Mouse (Mus musculus) liver, embryonic 16.5 days (tissue): ENCODE data around the gene Rprd1b. TPM values are rescaled to one million over a fixed set of nuclear protein-coding genes. Genes with fewer than 3 reads are reported as not detected.
"Not testable (repeated sequence)": the region's sequence is repeated elsewhere in the genome, so short reads cannot be mapped to it uniquely, and the experiment has no call there.

Experiments
- ATAC-seq: fragments of 200-750 bp; cut with Nextera tagmentation; 2 replicates; pipeline ENCODE4 v1.8.0; 2017; ENCODE audit warnings: low read depth, mild to moderate bottlenecking, moderate number of reproducible peaks, moderate library complexity
- H3K27ac ChIP-seq: fragments of 300-500 bp; sonication (generic); 2 replicates; pipeline ENCODE4 v1.5.1; 2014; ENCODE audit warnings: mild to moderate bottlenecking, low read length
- H3K27me3 ChIP-seq: fragments of 300-500 bp; sonication (generic); 2 replicates; pipeline ENCODE4 v1.6.1; 2014; ENCODE audit warnings: low read depth, low read length, mixed read lengths; ENCODE audit not compliant: control insufficient read depth, insufficient read depth
- H3K36me3 ChIP-seq: fragments of 300-500 bp; sonication (generic); 2 replicates; pipeline ENCODE4 v1.6.1; 2014; ENCODE audit warnings: mild to moderate bottlenecking; ENCODE audit not compliant: control insufficient read depth, insufficient read depth
- H3K4me1 ChIP-seq: fragments of 300-500 bp; sonication (generic); 2 replicates; pipeline ENCODE4 v1.6.1; 2014; ENCODE audit warnings: low read depth, low read length, mixed read lengths; ENCODE audit not compliant: control insufficient read depth
- H3K4me2 ChIP-seq: fragments of 300-500 bp; sonication (generic); 2 replicates; pipeline ENCODE4 v1.6.1; 2014; ENCODE audit warnings: low read depth, low read length, mixed read lengths
- H3K4me3 ChIP-seq: fragments of 300-500 bp; sonication (generic); 2 replicates; pipeline ENCODE4 v1.5.1; 2014; ENCODE audit warnings: low read depth, mild to moderate bottlenecking, low read length
- H3K9ac ChIP-seq: fragments of 300-500 bp; sonication (generic); 2 replicates; pipeline ENCODE4 v1.6.1; 2014; ENCODE audit warnings: low read depth, low read length
- H3K9me3 ChIP-seq: fragments of 300-500 bp; sonication (generic); replicated peaks from 2 replicates; pipeline ENCODE4 v1.6.1; 2016; ENCODE audit warnings: low read length; ENCODE audit not compliant: control insufficient read depth
- WGBS: fragments of 180-500 bp; shearing (Covaris S2); extraction: QIAGEN DNeasy Blood & Tissue Kit; methylation state at CpG from one replicate; pipeline ENCODE4 v1.1.7; 2014; ENCODE audit not compliant: insufficient replicate concordance; 5-methylcytosine and 5-hydroxymethylcytosine counted together
- polyA plus RNA-seq: library from polyadenylated mRNA; unstranded; fragments of >200 nt; fragmentation: Nextera tagmentation; extraction: Ambion mirVana; gene quantifications from 2 replicates; pipeline ENCODE4 v1.2.1, GENCODE M21; 2015

The Rprd1b gene
- polyA plus RNA-seq, 1 experiment from 2014 or later, result 25.1 TPM

DNA sequence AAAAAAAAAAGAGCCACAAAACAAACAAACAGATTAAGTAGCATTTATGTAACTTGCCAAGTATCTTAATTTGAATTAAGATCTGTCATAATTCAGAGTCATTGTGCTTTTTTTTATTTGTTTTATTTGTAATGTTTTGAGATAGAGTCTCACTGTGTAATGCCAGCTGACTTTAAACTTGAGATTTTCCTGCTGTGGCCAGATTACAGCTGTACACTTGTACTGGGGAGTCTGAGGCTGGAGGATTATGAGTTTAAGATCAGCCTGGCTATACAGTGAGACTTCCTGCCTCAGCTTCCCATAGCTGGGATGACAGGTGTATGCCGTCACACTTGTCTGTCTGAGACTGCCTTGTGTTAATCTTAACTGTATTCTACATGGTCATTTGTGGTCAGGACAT is 20.4 kb downstream of the Rprd1b start:
- H3K36me3 ChIP-seq, result peaks cover 32% of the 10 kb centered on the region
- WGBS, result 95% methylated on average over 1 of the region's 1 CpGs
- H3K9ac ChIP-seq, result no peak overlapping the region
- no peaks in the 10 kb centered on the region for H3K27me3 ChIP-seq
- no peak for ATAC-seq
- no peak overlapping the region for H3K4me3 ChIP-seq
- no peak overlapping the region for H3K4me2 ChIP-seq
- H3K9me3 ChIP-seq, result no peaks in the 10 kb centered on the region
- no peak overlapping the region for H3K27ac ChIP-seq
- H3K4me1 ChIP-seq, result no peaks in the 10 kb centered on the region

DNA sequence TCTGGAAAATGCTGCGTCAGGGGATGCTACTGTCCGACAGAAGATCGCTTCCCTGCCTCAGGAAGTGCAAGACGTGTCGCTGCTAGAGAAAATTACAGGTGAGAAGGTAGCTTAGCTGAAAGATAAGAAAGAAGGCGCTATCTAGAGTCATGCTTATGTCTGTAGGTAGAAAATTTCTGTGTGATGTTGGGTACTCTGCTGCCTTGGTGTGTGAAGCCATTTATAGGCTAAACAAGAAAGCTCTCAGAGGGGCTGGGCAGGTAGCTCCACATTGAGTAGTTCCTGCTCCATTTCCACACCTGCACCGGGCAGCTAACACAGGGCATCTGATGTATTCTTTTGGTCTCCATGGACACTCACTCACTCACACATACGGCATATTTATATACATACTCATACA is 21.8 kb downstream of the Rprd1b start:
- Histone ChIP-seq H3K4me1 (no peaks in the 10 kb centered on the region), H3K36me3 (peaks cover 25% of the 10 kb centered on the region), H3K9me3 (no peaks in the 10 kb centered on the region), H3K4me2 (no peak overlapping the region), H3K27ac (no peak overlapping the region), H3K27me3 (no peaks in the 10 kb centered on the region), H3K9ac (no peak overlapping the region), H3K4me3 (no peak overlapping the region)
- ATAC-seq, result no peak
- 92% methylated on average over 8 of the region's 8 CpGs for WGBS

DNA sequence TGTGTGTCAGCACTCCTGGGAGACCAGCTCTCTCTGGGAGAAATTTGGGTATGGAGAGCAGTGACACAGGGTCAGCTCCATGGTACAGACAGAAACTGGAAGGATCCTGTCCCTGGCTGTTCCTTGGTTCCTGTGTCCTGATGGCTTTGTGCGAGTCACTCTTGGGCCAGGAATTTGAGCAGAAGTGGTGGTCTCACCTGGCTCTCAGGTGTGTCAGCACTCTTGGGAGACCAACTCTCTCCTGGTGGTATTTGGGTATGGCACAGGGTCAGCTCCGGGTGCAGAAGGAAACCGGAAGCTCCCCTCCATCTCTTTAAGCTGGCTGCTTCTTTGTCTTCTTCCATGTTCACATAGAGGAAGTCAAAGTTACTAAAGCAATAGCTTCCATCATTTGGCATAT is 26.3 kb downstream of the Rprd1b start:
- WGBS, result 80% methylated on average over 3 of the region's 3 CpGs
- no peak for ATAC-seq
- H3K9ac ChIP-seq, result no peak overlapping the region

DNA sequence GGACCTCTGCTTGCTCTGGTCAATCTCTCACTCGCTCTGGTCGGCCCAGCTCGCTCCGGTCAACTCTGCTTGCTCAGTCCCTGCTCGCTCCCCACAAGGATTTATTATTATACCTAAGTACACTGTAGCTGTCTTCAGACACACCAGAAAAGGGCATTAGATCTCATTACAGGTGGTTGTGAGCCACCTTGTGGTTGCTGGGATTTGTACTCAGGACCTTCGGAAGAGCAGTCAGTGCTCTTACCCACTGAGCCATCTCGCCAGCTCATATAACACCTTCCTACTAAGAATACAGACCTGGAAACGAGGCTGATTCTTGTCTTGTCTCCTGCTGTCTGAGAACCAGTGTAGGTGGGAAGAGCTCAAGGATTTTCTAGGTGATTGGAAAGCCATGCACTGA is 27.1 kb downstream of the Rprd1b start:
- H3K9ac ChIP-seq, H3K4me2 ChIP-seq, H3K9me3 ChIP-seq, H3K4me3 ChIP-seq, H3K4me1 ChIP-seq, ATAC-seq, H3K27ac ChIP-seq, H3K27me3 ChIP-seq: not testable (repeated sequence)
- peaks cover 25% of the 10 kb centered on the region for H3K36me3 ChIP-seq
- WGBS, result 88% methylated on average over 8 of the region's 8 CpGs

More for the DNA sequence above, 26.3 kb downstream of the Rprd1b start:
- Histone ChIP-seq H3K36me3 (peaks cover 24% of the 10 kb centered on the region), H3K4me1 (no peaks in the 10 kb centered on the region), H3K9me3 (no peaks in the 10 kb centered on the region), H3K27ac (no peak overlapping the region), H3K4me3 (no peak overlapping the region), H3K27me3 (no peaks in the 10 kb centered on the region), H3K4me2 (no peak overlapping the region)

DNA sequence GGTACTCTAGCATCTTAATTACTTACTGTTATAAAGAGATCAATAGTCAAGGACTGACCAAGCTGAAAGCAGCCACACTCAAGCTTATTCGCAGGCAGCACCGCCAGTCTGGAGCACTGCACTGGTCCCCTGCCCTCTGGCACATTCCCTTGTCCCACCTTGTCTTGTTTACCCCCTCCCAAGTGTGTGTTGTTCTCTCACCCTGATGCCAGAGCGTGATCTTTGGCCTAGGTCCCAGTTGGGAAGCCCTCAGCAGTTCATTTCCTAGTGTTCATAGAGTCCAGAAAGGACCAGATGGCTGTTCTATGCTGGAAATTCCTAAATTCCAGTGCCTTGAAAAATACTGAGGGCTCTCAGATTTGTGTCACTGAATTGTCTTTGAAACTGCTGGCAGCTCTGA is 28.7 kb downstream of the Rprd1b start:
- H3K27ac ChIP-seq, result no peak overlapping the region
- no peak for ATAC-seq
- no peaks in the 10 kb centered on the region for H3K27me3 ChIP-seq
- no peaks in the 10 kb centered on the region for H3K4me1 ChIP-seq
- H3K9ac ChIP-seq, result no peak overlapping the region
- WGBS, result 88% methylated on average over 3 of the region's 3 CpGs
- no peak overlapping the region for H3K4me3 ChIP-seq
- no peaks in the 10 kb centered on the region for H3K9me3 ChIP-seq
- H3K4me2 ChIP-seq, result no peak overlapping the region
- H3K36me3 ChIP-seq, result peaks cover 24% of the 10 kb centered on the region

DNA sequence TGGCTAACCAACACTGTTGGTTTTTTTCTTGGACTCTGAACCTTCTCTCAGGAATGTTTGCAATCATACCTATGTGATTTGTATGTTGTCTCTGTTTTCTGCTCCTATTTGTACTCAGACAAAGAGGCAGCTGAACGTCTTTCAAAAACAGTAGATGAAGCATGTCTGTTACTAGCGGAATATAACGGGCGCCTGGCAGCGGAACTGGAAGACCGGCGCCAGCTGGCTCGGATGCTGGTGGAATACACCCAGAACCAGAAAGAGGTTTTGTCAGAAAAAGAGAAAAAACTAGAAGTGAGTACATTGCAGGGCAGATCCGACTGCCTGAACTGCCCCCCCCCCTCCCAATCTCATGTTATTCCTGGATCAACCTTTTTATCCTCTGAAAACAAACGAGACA is 30.2 kb downstream of the Rprd1b start:
- Histone ChIP-seq H3K27me3 (no peaks in the 10 kb centered on the region), H3K4me1 (no peaks in the 10 kb centered on the region; the same call in 1 of the 2 replicates), H3K4me3 (no peak overlapping the region), H3K4me2 (no peak overlapping the region), H3K9me3 (no peaks in the 10 kb centered on the region), H3K36me3 (peaks cover 27% of the 10 kb centered on the region), H3K27ac (no peak overlapping the region), H3K9ac (no peak overlapping the region)
- ATAC-seq, result no peak
- 86% methylated on average over 10 of the region's 10 CpGs for WGBS

DNA sequence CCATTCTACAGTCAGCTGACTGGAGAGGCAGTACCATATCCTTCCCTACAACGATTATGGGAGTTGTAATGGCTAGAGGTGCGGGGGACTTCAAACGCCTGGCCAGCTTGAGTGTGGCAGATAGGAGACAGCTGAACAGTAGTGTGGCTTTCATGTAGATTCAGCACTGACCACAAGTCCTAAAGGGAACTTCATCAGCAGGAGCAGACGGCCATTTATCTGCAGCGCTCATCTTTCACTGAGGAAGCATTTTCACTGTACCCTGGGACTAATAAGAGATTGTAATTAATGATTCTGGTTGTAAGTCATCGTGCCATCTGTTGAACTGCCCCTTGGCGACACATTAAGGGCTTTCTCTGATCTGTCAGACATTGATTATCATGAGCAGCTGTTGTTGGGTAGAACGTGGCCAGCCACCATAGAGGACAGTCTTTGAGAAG is 31.4 kb downstream of the Rprd1b start:
- Histone ChIP-seq H3K4me2 (no peak overlapping the region), H3K27ac (no peak overlapping the region), H3K4me3 (no peak overlapping the region), H3K36me3 (peaks cover 26% of the 10 kb centered on the region), H3K9me3 (no peaks in the 10 kb centered on the region), H3K9ac (no peak overlapping the region), H3K27me3 (no peaks in the 10 kb centered on the region), H3K4me1 (no peaks in the 10 kb centered on the region; the same call in 1 of the 2 replicates)
- no peak for ATAC-seq
- WGBS, result 37% methylated on average over 8 of the region's 8 CpGs

DNA sequence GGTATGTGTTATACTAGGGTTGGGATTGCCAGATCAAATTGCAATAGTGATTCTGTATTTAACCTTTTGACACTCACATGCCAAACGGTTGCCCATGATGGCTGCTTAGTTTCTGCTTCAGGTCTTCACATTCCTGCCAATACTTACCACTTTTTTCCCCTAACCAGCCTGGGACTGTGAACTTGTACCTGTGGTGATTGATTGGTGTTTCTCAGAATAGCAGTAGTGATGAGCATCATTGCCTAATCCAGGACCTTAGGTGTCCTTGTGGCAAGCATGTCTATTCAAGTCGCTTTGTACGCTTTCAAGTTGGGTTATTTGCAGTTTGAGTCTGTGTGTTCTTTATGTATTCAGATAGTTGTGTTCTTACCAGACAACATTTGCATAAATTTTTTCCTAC is 34.7 kb downstream of the Rprd1b start:
- no peak overlapping the region for H3K9ac ChIP-seq

DNA sequence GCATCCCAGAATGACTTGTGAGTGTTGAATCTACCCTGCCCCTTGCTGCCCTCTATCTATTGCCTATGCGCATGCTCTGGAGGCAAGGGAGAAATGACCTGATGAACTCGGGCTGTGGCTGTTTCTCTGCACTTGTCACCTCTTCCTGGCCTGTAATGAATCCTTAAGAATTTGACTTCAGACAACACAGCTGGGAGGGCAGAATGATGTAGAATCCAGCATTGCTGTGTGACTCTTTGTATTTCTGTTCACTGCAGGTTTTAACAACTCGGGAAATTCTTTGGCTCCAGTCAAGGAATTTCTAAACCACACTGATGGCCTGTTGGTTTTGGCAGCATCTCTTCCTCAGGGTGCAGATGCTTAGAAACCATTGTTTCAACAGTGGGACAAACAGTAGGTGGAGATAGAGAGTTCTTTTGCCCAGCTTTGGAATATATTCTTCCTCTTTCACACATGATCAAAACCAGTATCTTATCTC is 36.3 kb downstream of the Rprd1b start:
- 60% methylated on average over 3 of the region's 3 CpGs for WGBS
- Histone ChIP-seq H3K4me1 (no peaks in the 10 kb centered on the region; the same call in 1 of the 2 replicates), H3K9ac (no peak overlapping the region), H3K27ac (no peak overlapping the region), H3K36me3 (peaks cover 23% of the 10 kb centered on the region), H3K9me3 (no peaks in the 10 kb centered on the region), H3K27me3 (no peaks in the 10 kb centered on the region), H3K4me2 (no peak overlapping the region), H3K4me3 (no peak overlapping the region)
- ATAC-seq, result no peak

More for the DNA sequence above, 34.7 kb downstream of the Rprd1b start:
- Histone ChIP-seq H3K27me3 (no peaks in the 10 kb centered on the region), H3K4me1 (no peaks in the 10 kb centered on the region; the same call in 1 of the 2 replicates), H3K27ac (no peak overlapping the region), H3K9me3 (no peaks in the 10 kb centered on the region), H3K36me3 (peaks cover 29% of the 10 kb centered on the region), H3K4me2 (no peak overlapping the region), H3K4me3 (no peak overlapping the region)
- ATAC-seq, result no peak
- WGBS, result 79% methylated on average over 3 of the region's 3 CpGs
